Mouse (Mus musculus) right cerebral cortex, postnatal 10 days (tissue): ENCODE data around the gene BC048671.

Experiments used
- DNase-seq, 2 experiments: peaks; one replicate each; pipeline ENCODE4 v3.0.0; 2021; ENCODE audit warnings: low spot score in 2 of 2

BC048671 gene

GRCm38 (mm10) chr6:90350011-90350410, 49.0 kb downstream of the BC048671 start:
- no peak for DNase-seq
